Mouse (Mus musculus) forebrain, embryonic 13.5 days (tissue): ENCODE data around the gene Arhgap36. TPM values are rescaled to one million over a fixed set of nuclear protein-coding genes. Genes with fewer than 3 reads are reported as not detected.

Experiments
- ATAC-seq: fragments of 200-750 bp; cut with Nextera tagmentation; 2 replicates; pipeline ENCODE4 v1.8.0; 2017
- H3K27ac ChIP-seq: fragments of 300-500 bp; sonication (generic); 2 replicates; pipeline ENCODE4 v1.5.1; 2015; ENCODE audit warnings: inconsistent platforms, mild to moderate bottlenecking, moderate library complexity
- H3K27me3 ChIP-seq: fragments of 300-500 bp; sonication (generic); 2 replicates; pipeline ENCODE4 v1.6.1; 2015; ENCODE audit warnings: mild to moderate bottlenecking, inconsistent platforms
- H3K36me3 ChIP-seq: fragments of 300-500 bp; sonication (generic); 2 replicates; pipeline ENCODE4 v1.6.1; 2015; ENCODE audit warnings: mild to moderate bottlenecking, inconsistent platforms; ENCODE audit not compliant: poor library complexity, severe bottlenecking
- H3K4me1 ChIP-seq: fragments of 300-500 bp; sonication (generic); 2 replicates; pipeline ENCODE4 v1.6.1; 2015; ENCODE audit warnings: inconsistent platforms
- H3K4me2 ChIP-seq: fragments of 300-500 bp; sonication (generic); 2 replicates; pipeline ENCODE4 v1.6.1; 2015; ENCODE audit warnings: inconsistent platforms, mild to moderate bottlenecking, moderate library complexity
- H3K4me3 ChIP-seq: fragments of 300-500 bp; sonication (generic); 2 replicates; pipeline ENCODE4 v1.5.1; 2015; ENCODE audit warnings: mild to moderate bottlenecking, inconsistent platforms
- H3K9ac ChIP-seq: fragments of 300-500 bp; sonication (generic); 2 replicates; pipeline ENCODE4 v1.6.1; 2015; ENCODE audit warnings: mild to moderate bottlenecking, inconsistent platforms
- H3K9me3 ChIP-seq: fragments of 300-500 bp; sonication (generic); replicated peaks from 2 replicates; pipeline ENCODE4 v1.6.1; 2016; ENCODE audit warnings: inconsistent platforms
- WGBS: fragments of 180-500 bp; shearing (Covaris S2); methylation state at CpG from one replicate; pipeline ENCODE4 v1.1.7; 2015; 5-methylcytosine and 5-hydroxymethylcytosine counted together
- polyA plus RNA-seq: library from polyadenylated mRNA; unstranded; fragments of >200 nt; fragmentation: Nextera tagmentation; extraction: Ambion mirVana; gene quantifications from 2 replicates; pipeline ENCODE4 v1.2.1, GENCODE M21; 2015

Gene Arhgap36
- 1.1 and 1.2 TPM in 2 replicates for polyA plus RNA-seq

GRCm38 (mm10) chrX:49463442-49463970 lies at the start of gene Arhgap36:
Gene Arhgap36 (plus strand): TSS chrX:49463945.
- no peak within 1 kb of the TSS for H3K4me3 ChIP-seq
- 72% methylated on average over 6 of the region's 6 CpGs for WGBS
- no peaks in the 10 kb centered on the region for H3K27me3 ChIP-seq
- no peak within 1 kb of the TSS for H3K4me2 ChIP-seq
- no peaks in the 10 kb centered on the region for H3K9me3 ChIP-seq
- no peak within 1 kb of the TSS for H3K27ac ChIP-seq
- H3K9ac ChIP-seq, result no peak within 1 kb of the TSS
- no peak for ATAC-seq
- H3K4me1 ChIP-seq, result no peaks in the 10 kb centered on the region
- no peaks in the 10 kb centered on the region for H3K36me3 ChIP-seq

GRCm38 (mm10) chrX:49457781-49458180 lies 6.0 kb upstream of the Arhgap36 start:
- Histone ChIP-seq H3K36me3 (no peaks in the 10 kb centered on the region), H3K4me1 (no peaks in the 10 kb centered on the region), H3K4me2 (no peak overlapping the region), H3K27ac (no peak overlapping the region), H3K9me3 (no peaks in the 10 kb centered on the region), H3K9ac (no peak overlapping the region), H3K27me3 (no peaks in the 10 kb centered on the region), H3K4me3 (no peak overlapping the region)
- no peak for ATAC-seq
- 50% methylated on average over 10 of the region's 10 CpGs for WGBS

DNA sequence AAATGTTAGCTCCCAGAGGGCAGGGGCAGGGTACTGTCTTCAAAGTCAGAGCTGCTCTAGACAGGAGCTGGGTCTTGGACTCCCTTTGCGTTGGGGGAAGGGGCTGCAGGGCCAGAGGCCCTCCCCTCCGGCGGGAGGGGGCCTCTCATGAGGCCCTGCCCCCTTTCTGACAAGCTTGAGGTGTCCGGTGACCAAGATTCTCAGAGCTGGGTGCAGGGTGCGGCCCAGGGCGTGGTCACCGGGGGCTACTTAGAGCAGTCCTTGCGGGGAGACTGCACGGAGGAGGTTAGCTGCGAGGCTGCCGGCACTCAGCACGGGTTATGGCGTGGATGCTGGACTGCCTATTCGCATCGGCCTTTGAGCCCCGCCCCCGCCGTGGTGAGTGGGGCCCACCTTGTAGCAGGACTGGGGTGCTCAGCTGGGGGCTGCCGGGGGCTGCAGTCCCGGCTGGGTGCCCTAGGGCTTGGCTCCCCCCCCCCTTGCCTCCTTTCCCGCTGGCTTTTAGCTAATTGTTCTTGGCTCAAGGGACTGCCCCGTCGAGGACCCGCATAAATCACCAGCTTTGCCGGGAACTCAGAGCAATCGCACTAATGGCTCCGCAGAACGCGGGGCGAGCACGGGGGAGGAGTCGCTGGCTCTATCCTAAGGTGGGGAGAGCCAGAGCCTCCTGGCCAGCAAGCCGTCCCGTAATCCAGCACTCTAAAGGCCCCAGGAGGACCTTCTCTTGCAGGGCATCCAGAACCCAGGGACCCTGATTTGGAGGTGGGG lies 6.7 kb downstream of the Arhgap36 start:
- Histone ChIP-seq H3K27me3 (no peaks in the 10 kb centered on the region), H3K4me2 (peak overlapping the region; percentile 65), H3K27ac (no peak overlapping the region), H3K9ac (peak overlapping the region; percentile 55), H3K4me3 (peak overlapping the region; percentile 37), H3K9me3 (no peaks in the 10 kb centered on the region), H3K36me3 (no peaks in the 10 kb centered on the region), H3K4me1 (no peaks in the 10 kb centered on the region)
- ATAC-seq, result peak; percentile 85
- WGBS, result 21% methylated on average over 24 of the region's 34 CpGs

- Histone ChIP-seq H3K9ac (no peak overlapping the region; the same call in 1 of the 2 replicates), H3K36me3 (no peaks in the 10 kb centered on the region), H3K4me1 (no peaks in the 10 kb centered on the region), H3K4me2 (peak overlapping the region; percentile 61), H3K27ac (no peak overlapping the region), H3K9me3 (no peaks in the 10 kb centered on the region), H3K4me3 (peak overlapping the region; percentile 41), H3K27me3 (no peaks in the 10 kb centered on the region)
- WGBS, result 27% methylated on average over 25 of the region's 29 CpGs
- peak; percentile 84 for ATAC-seq
These were observed 16.4 kb downstream of the Arhgap36 start for GRCm38 (mm10) chrX:49479968-49480809.

GRCm38 (mm10) chrX:49480846-49481245 lies 17.1 kb downstream of the Arhgap36 start:
- H3K27me3 ChIP-seq, result no peaks in the 10 kb centered on the region
- 0 out of 2 replicates have a peak overlapping the region, but pooled peaks have one; percentile 21 for H3K9ac ChIP-seq
- WGBS, result 20% methylated on average over 12 of the region's 12 CpGs
- no peaks in the 10 kb centered on the region for H3K36me3 ChIP-seq
- H3K4me2 ChIP-seq, result peak overlapping the region; percentile 61
- H3K4me3 ChIP-seq, result peak overlapping the region; percentile 41
- H3K9me3 ChIP-seq, result no peaks in the 10 kb centered on the region
- no peak overlapping the region for H3K27ac ChIP-seq
- ATAC-seq, result peak; percentile 75
- H3K4me1 ChIP-seq, result no peaks in the 10 kb centered on the region

- Histone ChIP-seq H3K9me3 (no peaks in the 10 kb centered on the region), H3K27me3 (peaks cover 12% of the 10 kb centered on the region), H3K4me1 (no peaks in the 10 kb centered on the region), H3K27ac (no peak overlapping the region), H3K36me3 (no peaks in the 10 kb centered on the region), H3K9ac (no peak overlapping the region), H3K4me3 (no peak overlapping the region), H3K4me2 (no peak overlapping the region)
- WGBS, result 81% methylated on average over 5 of the region's 5 CpGs
- no peak for ATAC-seq
These were observed 25.4 kb downstream of the Arhgap36 start for GRCm38 (mm10) chrX:49489141-49489540.

- no peaks in the 10 kb centered on the region for H3K4me1 ChIP-seq
These were observed 30.1 kb downstream of the Arhgap36 start for GRCm38 (mm10) chrX:49493739-49494449.

More at GRCm38 (mm10) chrX:49493739-49494449, 30.1 kb downstream of the Arhgap36 start:
- peak; percentile 48; the same call in 1 of the 2 replicates for ATAC-seq
- H3K9ac ChIP-seq, result no peak overlapping the region
- no peak overlapping the region for H3K27ac ChIP-seq
- H3K27me3 ChIP-seq, result peaks cover 27% of the 10 kb centered on the region
- H3K36me3 ChIP-seq, result no peaks in the 10 kb centered on the region
- WGBS, result 16% methylated on average over 45 of the region's 46 CpGs
- peak overlapping the region; percentile 37 for H3K4me3 ChIP-seq
- H3K9me3 ChIP-seq, result no peaks in the 10 kb centered on the region
- H3K4me2 ChIP-seq, result peak overlapping the region; percentile 63

Other genes with a start within 250 kb of the Arhgap36 start
- 10.1 and 11.0 TPM in 2 replicates for gene Enox2, start 175.7 kb upstream of the Arhgap36 start, polyA plus RNA-seq
- not detected in 2 replicates for gene Olfr1320, start 208.4 kb downstream of the Arhgap36 start, polyA plus RNA-seq